Mouse (Mus musculus) C2C12 (cell line): ENCODE measurements at regions not wholly inside any gene's neighbourhood (a gene's known extent, or its start where the extent isn't known, plus 50 kb on each side); places are given as distances from the start of the nearest gene placed in this dataset.

Experiments used
- H3K27me3 ChIP-seq: one replicate; pipeline ENCODE4 v1.6.1; 2011; ENCODE audit not compliant: control insufficient read depth, insufficient read depth, insufficient read length
- H3K36me3 ChIP-seq: one replicate; pipeline ENCODE4 v1.6.1; 2011; ENCODE audit not compliant: control insufficient read depth, insufficient read depth
- H3K4me3 ChIP-seq: one replicate; pipeline ENCODE4 v1.5.1; 2011; ENCODE audit warnings: mild to moderate bottlenecking, control low read depth; ENCODE audit not compliant: poor library complexity, insufficient read depth, severe bottlenecking
- H3K79me2 ChIP-seq: one replicate; pipeline ENCODE4 v1.6.1; 2011; ENCODE audit not compliant: control insufficient read depth, insufficient read depth
- H3K79me3 ChIP-seq: one replicate; pipeline ENCODE4 v1.6.1; 2011; ENCODE audit warnings: low read depth, control low read depth
- H3ac ChIP-seq: one replicate; pipeline ENCODE3; 2011; ENCODE audit warnings: low read depth; ENCODE audit not compliant: control insufficient read depth, insufficient read length
- CEBPB ChIP-seq: IDR thresholded peaks from one replicate; pipeline ENCODE4 v1.6.1; 2011; ENCODE audit warnings: low read depth, mild to moderate bottlenecking, control low read depth, moderate library complexity
- CTCF ChIP-seq: IDR thresholded peaks from one replicate; pipeline ENCODE4 v1.5.1; 2011; ENCODE audit not compliant: control insufficient read depth, insufficient read depth, insufficient read length
- FOSL1 ChIP-seq: IDR thresholded peaks from one replicate; pipeline ENCODE4 v1.8.0; 2011; ENCODE audit warnings: mild to moderate bottlenecking, low read length; ENCODE audit not compliant: poor library complexity, insufficient read depth, severe bottlenecking
- MAX ChIP-seq: IDR thresholded peaks from one replicate; pipeline ENCODE4 v1.6.1; 2011; ENCODE audit warnings: mild to moderate bottlenecking, control low read depth
- MYOD1 ChIP-seq: IDR thresholded peaks from one replicate; pipeline ENCODE4 v1.6.1; 2011; ENCODE audit warnings: low read depth; ENCODE audit not compliant: control insufficient read depth, insufficient read length
- MYOG ChIP-seq: IDR thresholded peaks from one replicate; pipeline ENCODE4 v1.6.1; 2011; ENCODE audit not compliant: control insufficient read depth, insufficient read length; ENCODE audit errors: extremely low read depth
- USF1 ChIP-seq: IDR thresholded peaks from one replicate; pipeline ENCODE4 v1.6.1; 2011; ENCODE audit warnings: low read depth, mild to moderate bottlenecking, control low read depth, moderate library complexity

DNA sequence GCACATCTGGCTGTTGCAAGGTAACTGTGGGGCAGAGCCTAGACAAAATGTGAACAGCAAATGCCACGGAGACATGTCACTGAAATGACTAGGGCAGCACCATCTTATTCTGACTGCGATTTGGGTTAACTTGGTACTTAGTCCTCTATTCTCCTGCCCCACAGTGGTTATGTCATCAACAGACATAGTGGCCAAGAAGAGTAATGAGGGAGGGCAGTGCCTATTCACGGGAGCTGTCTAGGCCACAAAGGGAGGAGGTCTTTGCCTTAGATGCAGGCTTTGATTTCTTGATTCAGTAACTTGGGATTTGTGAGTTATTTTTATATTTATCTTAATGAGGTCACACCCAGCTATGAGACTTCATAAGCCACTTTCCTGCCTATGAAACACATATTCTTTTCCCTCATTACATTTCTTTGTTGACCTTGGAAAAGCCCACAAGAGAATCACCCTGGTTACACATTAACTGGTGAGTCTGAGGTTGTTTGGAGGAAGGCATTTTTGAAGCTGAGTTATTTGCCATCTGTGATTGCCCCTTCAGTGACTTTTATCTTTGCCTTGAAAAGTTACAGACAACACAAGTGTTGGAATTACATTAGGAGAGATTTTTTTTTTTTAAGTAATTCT lies 255.2 kb upstream of the Gpc5 start:
- TF ChIP-seq CEBPB (no peak), USF1 (no peak), FOSL1 (no peak), CTCF (no peak), MAX (no peak), MYOD1 (no peak), MYOG (no peak)
- H3K79me2 ChIP-seq, result no peaks in the 10 kb centered on the region
- no peaks in the 10 kb centered on the region for H3K36me3 ChIP-seq
- H3K4me3 ChIP-seq, result no peak overlapping the region
- H3K79me3 ChIP-seq, result no peaks in the 10 kb centered on the region
- no peak overlapping the region for H3ac ChIP-seq
- no peaks in the 10 kb centered on the region for H3K27me3 ChIP-seq

DNA sequence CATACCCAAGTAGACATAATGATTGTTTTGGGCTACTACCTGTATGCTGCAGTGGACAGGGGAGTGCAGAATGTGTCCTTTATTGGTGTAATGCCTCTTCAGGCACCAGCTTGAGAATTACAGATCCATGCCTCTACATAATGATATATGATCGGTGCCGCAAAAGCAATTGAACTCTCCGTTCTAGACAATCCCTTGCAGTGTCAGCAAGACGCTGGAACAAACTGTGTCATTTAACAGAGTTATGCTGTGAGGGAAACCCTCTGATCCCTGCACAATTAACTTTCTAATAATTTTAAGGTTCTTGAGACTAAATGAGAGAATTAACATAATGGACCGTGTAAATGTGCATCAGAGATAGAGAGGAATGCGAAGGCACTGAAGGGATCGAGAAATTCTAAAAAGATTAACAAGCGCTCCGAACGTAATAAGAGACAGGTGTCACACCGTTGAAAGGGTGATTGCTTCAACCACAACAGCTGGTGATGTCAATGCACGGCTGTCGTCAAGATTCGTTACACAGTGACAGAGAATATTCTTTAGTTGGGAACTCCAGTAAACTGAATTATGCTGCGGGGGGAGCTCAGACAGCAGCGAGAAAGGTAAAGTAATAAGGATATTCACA lies 254.3 kb upstream of the Gpc5 start:
- no peaks in the 10 kb centered on the region for H3K36me3 ChIP-seq
- no peaks in the 10 kb centered on the region for H3K79me3 ChIP-seq
- no peaks in the 10 kb centered on the region for H3K27me3 ChIP-seq
- no peaks in the 10 kb centered on the region for H3K79me2 ChIP-seq
- no peak overlapping the region for H3ac ChIP-seq
- TF ChIP-seq CEBPB, result no peak
- no peak for TF ChIP-seq MYOG
- no peak for TF ChIP-seq MYOD1
- TF ChIP-seq MAX, result no peak
- TF ChIP-seq USF1, result no peak
- TF ChIP-seq CTCF, result no peak
- TF ChIP-seq FOSL1, result no peak
- no peak overlapping the region for H3K4me3 ChIP-seq

DNA sequence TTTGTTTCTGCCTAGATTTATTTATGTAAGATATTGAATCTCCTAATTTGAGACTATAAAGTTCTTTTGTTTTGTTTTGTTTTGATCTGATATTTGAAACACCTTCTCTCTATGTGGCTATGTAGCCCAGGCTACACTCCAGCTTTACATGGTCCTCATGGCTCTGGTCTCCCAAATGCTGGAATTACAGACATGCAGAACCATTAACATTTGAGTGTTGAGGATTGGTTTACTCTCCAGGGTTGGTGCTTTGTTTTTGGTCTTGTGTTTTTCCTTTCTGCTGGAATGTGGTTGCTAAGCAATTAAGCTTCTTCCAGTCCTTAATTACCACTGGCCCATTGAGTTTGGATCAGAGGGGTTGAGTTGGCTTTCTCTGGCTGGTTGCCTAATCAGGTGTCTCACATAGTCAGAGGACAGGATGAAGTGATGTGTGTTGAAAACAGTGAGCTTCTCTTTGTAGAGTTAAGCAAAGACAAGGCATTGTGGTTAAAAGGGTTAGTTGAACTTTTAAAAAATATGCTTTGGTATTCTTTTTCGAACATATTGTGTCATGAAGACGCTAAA lies 252.6 kb upstream of the Gpc5 start:
- Histone ChIP-seq H3K36me3 (no peaks in the 10 kb centered on the region), H3K27me3 (no peaks in the 10 kb centered on the region), H3K4me3 (no peak overlapping the region), H3K79me3 (no peaks in the 10 kb centered on the region), H3ac (no peak overlapping the region), H3K79me2 (no peaks in the 10 kb centered on the region)
- no peak for TF ChIP-seq CTCF
- no peak for TF ChIP-seq MYOD1
- no peak for TF ChIP-seq CEBPB
- no peak for TF ChIP-seq MYOG
- TF ChIP-seq MAX, result no peak
- no peak for TF ChIP-seq USF1
- TF ChIP-seq FOSL1, result no peak

DNA sequence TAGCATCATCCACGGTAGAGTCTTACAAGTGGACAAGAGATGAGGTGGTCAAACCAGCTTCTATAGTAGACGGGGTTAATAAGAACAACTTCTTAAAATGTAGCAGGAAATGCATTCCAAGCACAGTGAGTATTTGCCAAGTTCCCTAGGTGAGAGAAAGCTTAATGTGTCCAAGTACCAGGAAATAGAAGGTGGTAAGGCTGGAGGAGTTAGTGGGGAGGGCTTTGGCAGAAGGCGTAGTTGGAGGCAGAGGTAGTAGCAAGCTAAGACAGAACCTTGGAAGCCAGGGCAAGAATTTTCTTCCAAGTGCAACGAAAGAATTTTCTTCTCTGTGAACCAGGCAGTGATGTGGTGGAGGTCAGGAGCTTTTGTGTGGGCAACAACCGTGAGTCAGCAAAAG lies 251.2 kb upstream of the Gpc5 start:
- TF ChIP-seq CEBPB (no peak), MAX (no peak), MYOD1 (no peak), USF1 (no peak), FOSL1 (no peak), CTCF (no peak), MYOG (no peak)
- Histone ChIP-seq H3ac (no peak overlapping the region), H3K79me2 (no peaks in the 10 kb centered on the region), H3K27me3 (no peaks in the 10 kb centered on the region), H3K79me3 (no peaks in the 10 kb centered on the region), H3K36me3 (no peaks in the 10 kb centered on the region), H3K4me3 (no peak overlapping the region)

DNA sequence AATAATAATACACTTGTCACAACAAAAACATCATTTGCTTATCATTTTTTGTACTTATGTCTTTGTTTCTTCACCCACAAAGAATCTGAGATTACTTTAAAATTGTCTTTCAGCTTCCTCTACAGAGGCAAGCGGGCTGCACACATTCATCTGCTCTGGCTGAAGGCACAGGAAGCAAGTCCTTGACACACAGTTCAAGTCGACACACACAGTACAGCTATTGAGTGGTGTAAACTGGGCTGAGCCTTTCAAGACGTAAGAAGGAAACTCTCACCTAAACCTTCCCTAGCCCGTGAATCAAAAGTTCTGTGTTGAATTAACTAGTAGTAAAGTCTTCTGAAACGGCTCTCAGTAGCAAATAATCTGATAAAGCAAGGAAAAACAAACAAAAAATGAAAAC lies 250.5 kb upstream of the Gpc5 start:
- H3K79me3 ChIP-seq, result no peaks in the 10 kb centered on the region
- no peak for TF ChIP-seq CTCF
- no peaks in the 10 kb centered on the region for H3K79me2 ChIP-seq
- no peak overlapping the region for H3K4me3 ChIP-seq
- H3K36me3 ChIP-seq, result no peaks in the 10 kb centered on the region
- no peak overlapping the region for H3ac ChIP-seq
- H3K27me3 ChIP-seq, result no peaks in the 10 kb centered on the region

DNA sequence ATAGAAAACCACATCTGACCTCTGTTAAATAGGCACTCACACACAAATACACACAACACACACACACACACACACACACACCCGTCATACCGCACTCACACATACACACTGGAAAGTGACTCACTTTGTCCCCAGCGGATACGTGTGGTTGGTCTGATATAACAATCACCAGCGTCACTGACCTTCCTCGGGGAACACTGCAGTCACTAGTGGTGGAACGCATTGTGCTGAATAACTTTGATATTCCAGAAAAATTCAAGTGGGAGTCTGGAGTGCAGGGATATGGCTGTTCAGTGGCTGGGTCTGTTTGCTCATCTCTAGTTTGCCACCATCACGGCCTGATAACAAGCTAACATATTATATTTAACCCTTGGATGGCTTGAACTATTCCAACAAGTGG lies 249.7 kb upstream of the Gpc5 start:
- no peaks in the 10 kb centered on the region for H3K36me3 ChIP-seq
- H3K79me3 ChIP-seq, result no peaks in the 10 kb centered on the region
- no peak overlapping the region for H3K4me3 ChIP-seq
- H3ac ChIP-seq, result no peak overlapping the region
- no peaks in the 10 kb centered on the region for H3K79me2 ChIP-seq
- TF ChIP-seq MAX, result no peak
- no peaks in the 10 kb centered on the region for H3K27me3 ChIP-seq
